Mouse (Mus musculus) brain, embryonic 14.5 days (tissue): ENCODE measurements at regions not wholly inside any gene's neighbourhood (a gene's known extent, or its start where the extent isn't known, plus 50 kb on each side); places are given as distances from the start of the nearest gene placed in this dataset.

Experiments used
- CTCF ChIP-seq: fragments of 200-500 bp; IDR thresholded peaks from 2 replicates; pipeline ENCODE4 v1.5.1; 2012; ENCODE audit warnings: inconsistent platforms, mild to moderate bottlenecking, moderate library complexity, borderline replicate concordance; ENCODE audit not compliant: insufficient read depth, insufficient read length; ENCODE audit errors: extremely low read depth
- POLR2A ChIP-seq: fragments of 200-500 bp; IDR thresholded peaks from 2 replicates; pipeline ENCODE4 v1.6.1; 2012; ENCODE audit warnings: mild to moderate bottlenecking, inconsistent platforms, borderline replicate concordance; ENCODE audit not compliant: poor library complexity, insufficient read depth, insufficient read length, severe bottlenecking; ENCODE audit errors: extremely low read depth

- no peak for TF ChIP-seq POLR2A
- no peak for TF ChIP-seq CTCF
Measured at GRCm38 (mm10) chr14:9242118-9242517, 576.1 kb upstream of the 4930452B06Rik start.
